Mouse (Mus musculus) testis, adult 2 months (tissue): ENCODE measurements around the gene Ctc1.

ENCODE experiments used
- CTCF ChIP-seq: fragments of 200-500 bp; IDR thresholded peaks from 2 replicates; pipeline ENCODE4 v1.5.1; 2012; ENCODE audit warnings: low read depth, mild to moderate bottlenecking, inconsistent platforms, low read length, moderate library complexity; ENCODE audit not compliant: control insufficient read depth, insufficient read depth, insufficient replicate concordance
- POLR2A ChIP-seq: fragments of 200-500 bp; IDR thresholded peaks from 2 replicates; pipeline ENCODE4 v1.6.1; 2012; ENCODE audit warnings: low read depth, mild to moderate bottlenecking, inconsistent platforms, low read length, moderate library complexity; ENCODE audit not compliant: control insufficient read depth

GRCm38 (mm10) chr11:69075764-69076479 is 60.2 kb downstream of the Ctc1 start:
- TF ChIP-seq POLR2A (no peak), CTCF (no peak)
